Mouse (Mus musculus) limb, embryonic 15.5 days (tissue): ENCODE data around the gene Slc22a14. TPM values are rescaled to one million over a fixed set of nuclear protein-coding genes. Genes with fewer than 3 reads are reported as not detected.

Experiments used
- ATAC-seq: fragments of 200-750 bp; cut with Nextera tagmentation; 2 replicates; pipeline ENCODE4 v1.8.0; 2017; ENCODE audit warnings: low read depth, moderate TSS enrichment; ENCODE audit not compliant: insufficient number of reproducible peaks, low FRiP score, low TSS enrichment
- H3K27ac ChIP-seq: fragments of 300-500 bp; sonication (generic); 2 replicates; pipeline ENCODE4 v1.5.1; 2015; ENCODE audit warnings: moderate library complexity, mild to moderate bottlenecking, inconsistent platforms
- H3K27me3 ChIP-seq: fragments of 300-500 bp; sonication (generic); 2 replicates; pipeline ENCODE4 v1.6.1; 2015; ENCODE audit warnings: inconsistent platforms
- H3K36me3 ChIP-seq: fragments of 300-500 bp; sonication (generic); 2 replicates; pipeline ENCODE4 v1.6.1; 2015; ENCODE audit warnings: inconsistent platforms
- H3K4me1 ChIP-seq: fragments of 300-500 bp; sonication (generic); 2 replicates; pipeline ENCODE4 v1.6.1; 2015; ENCODE audit warnings: inconsistent platforms
- H3K4me2 ChIP-seq: fragments of 300-500 bp; sonication (generic); 2 replicates; pipeline ENCODE4 v1.6.1; 2015; ENCODE audit warnings: mild to moderate bottlenecking, inconsistent platforms
- H3K4me3 ChIP-seq: fragments of 300-500 bp; sonication (generic); 2 replicates; pipeline ENCODE4 v1.5.1; 2015; ENCODE audit warnings: mild to moderate bottlenecking, inconsistent platforms
- H3K9ac ChIP-seq: fragments of 300-500 bp; sonication (generic); 2 replicates; pipeline ENCODE4 v1.6.1; 2015; ENCODE audit warnings: inconsistent platforms
- H3K9me3 ChIP-seq: fragments of 300-500 bp; sonication (generic); 2 replicates; pipeline ENCODE4 v1.6.1; 2016; ENCODE audit warnings: inconsistent platforms
- WGBS: fragments of 180-500 bp; shearing (Covaris S2); methylation state at CpG from one replicate; pipeline ENCODE4 v1.1.7; 2015; 5-methylcytosine and 5-hydroxymethylcytosine counted together
- polyA plus RNA-seq: library from polyadenylated mRNA; unstranded; fragments of >200 nt; fragmentation: Nextera tagmentation; extraction: Ambion mirVana; gene quantifications from 2 replicates; pipeline ENCODE4 v1.2.1, GENCODE M21; 2015

The Slc22a14 gene
- polyA plus RNA-seq = 0.24 TPM in 1 of 2 replicates, not detected in the other

DNA sequence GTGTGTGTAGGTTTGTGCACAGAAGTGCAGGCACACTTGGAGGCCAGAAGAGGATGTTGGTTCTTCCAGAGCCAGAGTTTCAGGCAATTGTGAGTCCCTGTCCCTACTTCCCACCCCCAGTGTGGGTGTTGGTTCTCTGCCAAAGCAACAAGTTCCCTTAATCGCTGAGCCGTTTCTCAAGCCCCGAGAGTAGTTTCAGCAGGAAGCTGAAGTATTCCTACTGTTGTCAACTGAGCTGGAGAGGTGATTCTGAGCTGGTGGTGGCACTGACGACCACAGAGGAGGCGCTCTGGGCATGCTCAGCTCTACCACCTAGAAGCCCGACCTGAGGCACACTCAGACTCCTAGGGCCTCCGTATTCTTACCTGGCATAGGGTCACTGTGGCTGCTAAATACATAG, at the start of gene Slc22a14:
Gene Slc22a14, minus strand, starts transcription at position 270 of the 400 bp plus-strand sequence.
- no peaks in the 10 kb centered on the region for H3K27me3 ChIP-seq
- no peak within 1 kb of the TSS for H3K4me2 ChIP-seq
- ATAC-seq = no peak
- no peaks in the 10 kb centered on the region for H3K9me3 ChIP-seq
- no peak within 1 kb of the TSS for H3K9ac ChIP-seq
- 69% methylated on average over 7 of the region's 7 CpGs for WGBS
- no peaks in the 10 kb centered on the region for H3K4me1 ChIP-seq
- no peak within 1 kb of the TSS for H3K27ac ChIP-seq
- H3K4me3 ChIP-seq = no peak within 1 kb of the TSS
- H3K36me3 ChIP-seq = no peaks in the 10 kb centered on the region

DNA sequence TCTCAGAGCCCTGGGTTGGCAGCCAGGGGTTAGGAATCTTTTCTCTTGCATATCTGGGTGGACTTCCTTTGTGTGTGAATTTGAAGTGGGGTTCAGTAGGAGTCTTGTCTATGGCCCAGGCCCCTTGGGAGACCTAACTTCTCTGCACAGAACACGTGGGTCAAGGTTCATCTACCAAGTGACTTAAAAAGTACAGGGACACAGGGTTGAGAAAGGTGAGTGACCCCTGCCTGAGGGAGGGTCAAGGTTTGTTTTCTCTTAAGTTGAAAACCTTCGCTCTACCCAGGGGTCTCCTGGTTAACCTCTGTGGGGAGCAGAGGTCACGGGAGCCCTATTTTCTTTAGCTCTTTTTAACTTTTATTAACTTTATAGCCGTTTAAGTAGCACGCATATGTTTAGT, 44.5 kb upstream of the Slc22a14 start:
- no peak overlapping the region for H3K27ac ChIP-seq
- peaks cover 27% of the 10 kb centered on the region for H3K4me1 ChIP-seq
- no peak overlapping the region for H3K4me3 ChIP-seq
- H3K9ac ChIP-seq = no peak overlapping the region
- ATAC-seq = no peak
- H3K27me3 ChIP-seq = no peaks in the 10 kb centered on the region
- peaks cover 10% of the 10 kb centered on the region; the same call in 1 of the 2 replicates for H3K9me3 ChIP-seq
- 78% methylated on average over 5 of the region's 5 CpGs for WGBS
- no peak overlapping the region for H3K4me2 ChIP-seq
- peaks cover 14% of the 10 kb centered on the region for H3K36me3 ChIP-seq

DNA sequence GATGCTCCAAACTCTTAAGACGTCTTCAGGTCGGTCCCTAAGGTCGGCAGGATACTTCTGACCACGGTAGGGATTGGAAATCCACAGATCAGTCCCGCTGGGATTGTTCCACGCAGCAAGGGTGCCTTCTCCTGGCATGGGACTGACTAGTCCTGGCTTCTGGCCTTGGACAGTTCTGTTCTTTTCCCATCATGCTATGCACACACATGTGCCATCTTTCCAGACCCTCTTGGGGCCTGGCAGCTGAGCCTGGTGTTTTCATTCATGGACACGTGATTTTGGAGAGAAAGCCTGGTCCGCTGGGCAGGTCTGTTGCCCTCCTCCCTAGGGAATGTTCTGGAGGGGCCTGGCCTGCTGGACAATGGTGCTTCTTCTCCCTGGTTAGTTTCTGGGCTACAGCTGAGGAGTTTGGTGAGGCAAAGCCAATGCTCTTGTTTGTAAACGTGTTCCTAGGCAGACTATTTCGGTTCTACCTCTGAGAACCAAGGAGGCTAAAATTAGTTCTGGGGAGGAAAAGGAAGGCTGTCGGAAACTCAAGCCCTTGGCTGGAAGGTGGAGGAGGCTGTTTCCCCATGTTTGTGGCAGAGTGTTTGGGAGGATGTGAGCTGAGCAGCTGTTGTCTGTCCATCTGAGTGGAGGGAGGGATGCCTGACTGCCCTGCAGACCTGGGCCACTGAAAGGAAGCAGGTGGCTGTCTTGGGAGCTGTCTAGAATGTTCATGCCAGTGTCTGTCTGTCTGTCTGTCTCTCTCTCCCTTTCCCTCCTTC, 43.7 kb upstream of the Slc22a14 start:
- no peak overlapping the region for H3K9ac ChIP-seq
- peak; percentile 41; the same call in 1 of the 2 replicates for ATAC-seq
- H3K27me3 ChIP-seq = no peaks in the 10 kb centered on the region

DNA sequence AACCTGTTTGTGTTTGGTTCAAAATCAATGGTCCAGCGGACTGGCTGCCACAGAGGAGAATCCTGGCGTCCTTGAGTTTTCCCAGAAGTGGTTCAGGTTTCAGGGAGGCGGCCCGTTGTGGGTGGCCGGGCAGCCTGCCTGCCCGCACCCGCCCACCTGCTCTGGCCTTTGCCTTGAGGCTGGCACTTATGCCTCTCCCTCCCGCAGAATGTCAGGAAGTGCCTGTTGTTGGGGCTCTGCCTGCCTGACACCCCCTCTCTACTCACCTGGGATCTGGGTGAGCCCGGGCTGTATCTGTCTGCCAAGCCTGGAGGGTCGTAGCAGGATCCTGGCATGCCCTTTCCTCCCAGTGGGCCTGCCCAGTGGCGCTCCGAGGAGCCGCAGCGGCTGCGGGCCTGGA, 42.5 kb upstream of the Slc22a14 start:
- Histone ChIP-seq H3K27me3 (no peaks in the 10 kb centered on the region), H3K9ac (no peak overlapping the region), H3K4me2 (no peak overlapping the region), H3K4me3 (no peak overlapping the region), H3K27ac (0 out of 2 replicates have a peak overlapping the region, but pooled peaks have one; percentile 11), H3K9me3 (peaks cover 5% of the 10 kb centered on the region; the same call in 1 of the 2 replicates), H3K36me3 (peaks cover 10% of the 10 kb centered on the region), H3K4me1 (peaks cover 46% of the 10 kb centered on the region)
- 58% methylated on average over 15 of the region's 15 CpGs for whole genome bisulfite sequencing
- ATAC-seq = no peak

More for the DNA sequence above, 43.7 kb upstream of the Slc22a14 start:
- peak overlapping the region; percentile 54 for H3K27ac ChIP-seq
- no peak overlapping the region for H3K4me3 ChIP-seq
- H3K4me2 ChIP-seq = no peak overlapping the region
- peaks cover 34% of the 10 kb centered on the region for H3K4me1 ChIP-seq
- H3K9me3 ChIP-seq = peaks cover 10% of the 10 kb centered on the region; the same call in 1 of the 2 replicates
- WGBS = 79% methylated on average over 11 of the region's 11 CpGs
- peaks cover 14% of the 10 kb centered on the region for H3K36me3 ChIP-seq

DNA sequence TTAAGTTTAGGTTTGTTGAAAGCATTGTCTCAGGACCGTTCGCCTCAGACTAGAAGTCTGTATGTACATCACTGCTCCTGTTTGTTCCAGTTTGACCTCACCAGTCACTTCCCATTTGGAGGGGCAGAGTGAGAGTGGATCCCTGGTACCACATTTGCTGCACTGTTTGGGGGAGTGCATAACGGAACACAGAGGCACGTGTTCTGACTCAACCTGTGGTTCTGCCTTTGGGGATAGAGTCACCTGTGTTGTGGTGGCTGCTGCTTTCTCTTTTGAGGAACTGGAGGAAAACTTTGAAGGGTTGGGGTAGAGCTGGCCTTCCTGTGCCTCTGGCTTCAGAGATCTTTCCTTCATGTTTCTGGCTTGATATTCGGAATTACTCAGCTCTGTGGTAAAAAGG, 38.7 kb upstream of the Slc22a14 start:
- Histone ChIP-seq H3K9me3 (no peaks in the 10 kb centered on the region), H3K9ac (no peak overlapping the region), H3K27ac (no peak overlapping the region), H3K4me2 (peak overlapping the region; percentile 97), H3K4me1 (peaks cover 49% of the 10 kb centered on the region), H3K36me3 (no peaks in the 10 kb centered on the region), H3K4me3 (peak overlapping the region; percentile 88), H3K27me3 (no peaks in the 10 kb centered on the region)
- no peak for ATAC-seq
- WGBS = 62% methylated on average over 5 of the region's 5 CpGs

DNA sequence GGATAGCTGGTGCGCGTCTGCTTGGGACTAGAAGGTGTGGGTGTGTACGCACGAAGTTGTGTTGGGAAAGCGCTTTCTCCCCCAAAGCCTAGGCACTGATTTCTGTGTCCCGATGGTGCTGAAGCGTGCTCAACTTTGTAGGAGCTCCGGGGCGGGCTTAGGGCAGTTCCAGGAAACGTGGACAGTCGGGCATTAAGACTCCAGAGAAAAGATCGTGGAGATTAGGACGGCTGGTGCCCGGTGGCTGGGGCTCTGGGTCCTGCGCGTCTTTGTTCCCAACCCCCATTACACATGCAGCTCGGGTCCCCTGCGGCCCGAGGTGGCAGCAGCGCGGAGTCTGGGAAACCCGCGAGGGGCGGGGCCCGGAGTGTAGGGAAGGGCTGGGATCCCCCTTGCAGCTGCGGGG, 37.9 kb upstream of the Slc22a14 start:
- H3K4me2 ChIP-seq = peak overlapping the region; percentile 97
- WGBS = 0% methylated on average over 26 of the region's 26 CpGs
- no peaks in the 10 kb centered on the region for H3K27me3 ChIP-seq
- no peak for ATAC-seq
- no peaks in the 10 kb centered on the region for H3K36me3 ChIP-seq
- H3K27ac ChIP-seq = peak overlapping the region; percentile 96; the same call in 1 of the 2 replicates
- H3K4me3 ChIP-seq = peak overlapping the region; percentile 88
- H3K4me1 ChIP-seq = peaks cover 41% of the 10 kb centered on the region
- no peaks in the 10 kb centered on the region for H3K9me3 ChIP-seq
- peak overlapping the region; percentile 95 for H3K9ac ChIP-seq

DNA sequence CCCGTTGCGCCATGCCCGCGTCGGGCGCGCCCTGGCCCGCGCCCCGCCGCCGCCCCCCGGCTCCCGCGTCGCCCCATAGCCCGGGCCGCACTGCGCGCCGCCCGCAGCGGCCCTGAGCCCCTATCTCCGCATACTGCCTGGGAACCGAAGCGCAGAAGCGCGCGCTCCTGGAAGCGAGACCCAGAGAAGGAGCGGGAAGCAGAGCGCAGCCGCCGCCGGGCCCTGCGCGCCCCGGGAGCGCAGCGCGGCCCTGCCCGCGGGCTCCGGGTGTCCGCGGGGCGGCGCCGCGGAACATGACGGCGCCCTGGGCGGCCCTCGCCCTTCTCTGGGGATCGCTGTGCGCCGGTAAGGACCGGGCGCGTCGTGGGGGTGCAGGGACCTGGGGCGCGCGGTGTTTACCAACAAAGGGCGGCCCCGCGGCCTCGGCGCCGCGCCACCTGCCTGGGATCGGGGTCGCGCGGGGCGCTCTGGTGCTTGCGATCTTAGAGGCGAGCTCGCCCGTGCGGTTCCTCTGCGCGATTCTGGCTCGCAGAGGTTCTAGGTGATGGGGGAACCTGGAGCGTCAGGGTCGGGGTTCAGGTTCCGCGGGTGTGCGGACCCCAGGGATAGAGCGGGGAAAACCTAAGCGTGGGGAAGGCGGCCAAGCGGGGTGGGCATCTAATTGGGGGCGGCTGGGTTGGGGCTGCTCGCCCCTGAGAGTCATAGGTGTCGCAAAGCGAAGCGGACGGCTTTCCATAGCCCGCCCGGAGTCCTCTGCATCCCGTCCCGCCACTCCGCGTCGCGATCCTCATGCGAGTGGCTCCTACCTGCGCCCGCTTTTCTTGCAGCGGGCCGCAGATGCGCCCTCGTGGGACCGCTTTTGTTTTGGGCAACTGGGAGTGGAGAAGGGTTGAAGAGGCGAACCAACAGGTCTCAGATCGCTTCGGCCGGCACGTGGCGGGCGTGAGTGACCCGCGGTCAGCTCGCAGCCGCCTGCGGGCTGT, 37.2 kb upstream of the Slc22a14 start:
- ATAC-seq = peak; percentile 46
- H3K9me3 ChIP-seq = no peaks in the 10 kb centered on the region
- peak overlapping the region; percentile 95 for H3K9ac ChIP-seq
- H3K27me3 ChIP-seq = no peaks in the 10 kb centered on the region
- peak overlapping the region; percentile 96 for H3K27ac ChIP-seq
- peak overlapping the region; percentile 97 for H3K4me2 ChIP-seq
- peaks cover 34% of the 10 kb centered on the region for H3K4me1 ChIP-seq
- no peaks in the 10 kb centered on the region for H3K36me3 ChIP-seq
- H3K4me3 ChIP-seq = peak overlapping the region; percentile 88
- WGBS = under 1% methylated on average over 113 of the region's 127 CpGs

DNA sequence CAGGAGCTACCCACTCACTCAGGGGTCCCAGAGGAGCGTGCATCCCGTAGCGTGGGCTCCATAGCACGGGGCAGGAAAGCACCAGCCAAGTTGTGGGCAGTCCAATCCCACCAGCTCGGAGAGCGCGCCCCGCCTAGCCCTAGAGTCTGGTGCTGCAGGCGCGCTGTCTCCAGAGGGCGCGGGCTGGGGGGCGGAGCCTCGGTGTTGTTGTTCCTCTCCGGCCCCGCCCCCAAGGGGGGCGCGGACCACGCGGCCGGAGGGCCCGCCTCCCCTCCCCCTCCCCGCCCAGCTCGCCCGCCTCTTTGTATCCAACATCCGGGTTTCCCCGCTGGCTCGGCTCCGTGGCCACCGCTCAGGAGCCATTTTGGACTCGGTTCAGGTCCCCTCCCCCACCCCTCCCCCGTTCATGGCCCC, 36.5 kb upstream of the Slc22a14 start, which contains the start of gene Acvr2b:
Gene Acvr2b, plus strand, starts transcription at position 318 of the 414 bp plus-strand sequence.
- peak within 1 kb of the TSS; percentile 95 for H3K9ac ChIP-seq
- ATAC-seq = peak; percentile 92
- no peaks in the 10 kb centered on the region for H3K36me3 ChIP-seq
- peak within 1 kb of the TSS; percentile 88 for H3K4me3 ChIP-seq
- H3K4me2 ChIP-seq = peak within 1 kb of the TSS; percentile 97
- no peaks in the 10 kb centered on the region for H3K27me3 ChIP-seq
- H3K27ac ChIP-seq = peak within 1 kb of the TSS; percentile 96
- under 1% methylated on average over 27 of the region's 32 CpGs for WGBS
- peaks cover 34% of the 10 kb centered on the region for H3K4me1 ChIP-seq
- no peaks in the 10 kb centered on the region for H3K9me3 ChIP-seq

DNA sequence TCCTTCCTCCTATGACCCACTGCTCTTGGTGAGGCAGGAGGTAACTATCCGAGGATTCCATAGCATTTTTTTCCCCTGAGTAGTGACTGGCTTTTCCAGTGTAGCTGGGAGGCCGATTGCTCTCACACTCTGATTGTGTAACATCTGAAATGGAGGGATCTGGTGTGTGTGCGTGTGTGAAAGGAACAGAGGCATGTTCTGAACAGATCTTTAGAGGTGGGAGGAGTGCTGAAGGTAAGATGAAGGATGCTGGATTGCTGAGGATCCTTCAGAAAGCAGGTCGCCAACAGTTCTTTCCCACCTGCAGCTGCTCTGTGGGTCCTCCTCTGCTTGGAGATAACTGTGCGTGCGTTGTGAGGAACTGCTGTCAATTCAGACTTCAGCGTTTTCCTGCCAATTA, 36.0 kb upstream of the Slc22a14 start:
- Histone ChIP-seq H3K4me3 (peak overlapping the region; percentile 88), H3K4me1 (peaks cover 34% of the 10 kb centered on the region), H3K9me3 (no peaks in the 10 kb centered on the region), H3K4me2 (peak overlapping the region; percentile 97), H3K27me3 (no peaks in the 10 kb centered on the region), H3K36me3 (no peaks in the 10 kb centered on the region), H3K27ac (peak overlapping the region; percentile 52), H3K9ac (no peak overlapping the region)
- WGBS = 5% methylated on average over 7 of the region's 7 CpGs
- peak; percentile 9; the same call in 1 of the 2 replicates for ATAC-seq

DNA sequence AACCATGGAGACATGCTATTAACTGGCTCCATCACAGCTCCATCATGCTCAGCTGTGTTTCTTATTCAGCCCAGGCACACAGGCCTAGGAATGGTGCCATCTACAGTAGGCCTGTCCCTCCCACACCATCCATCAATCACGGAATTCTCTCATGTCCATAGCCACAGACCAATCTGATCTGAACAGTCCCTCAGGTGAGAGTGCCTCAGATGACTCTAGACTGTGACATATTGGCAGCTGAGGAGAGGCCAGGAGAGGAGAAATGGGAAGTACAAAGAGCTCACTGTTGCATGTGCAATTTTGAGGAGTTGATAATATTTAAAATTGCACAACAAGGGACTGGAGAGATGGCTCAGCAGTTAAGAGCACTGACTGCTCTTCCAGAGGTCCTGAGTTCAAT, 29.5 kb upstream of the Slc22a14 start:
- Histone ChIP-seq H3K4me3 (no peak overlapping the region), H3K9ac (no peak overlapping the region), H3K27ac (no peak overlapping the region), H3K4me1 (no peaks in the 10 kb centered on the region), H3K36me3 (0 out of 2 replicates have a peak, but pooled peaks cover 3% of the 10 kb centered on the region), H3K9me3 (no peaks in the 10 kb centered on the region), H3K4me2 (no peak overlapping the region), H3K27me3 (no peaks in the 10 kb centered on the region)
- ATAC-seq = no peak
- 76% methylated on average over 1 of the region's 1 CpGs for WGBS

DNA sequence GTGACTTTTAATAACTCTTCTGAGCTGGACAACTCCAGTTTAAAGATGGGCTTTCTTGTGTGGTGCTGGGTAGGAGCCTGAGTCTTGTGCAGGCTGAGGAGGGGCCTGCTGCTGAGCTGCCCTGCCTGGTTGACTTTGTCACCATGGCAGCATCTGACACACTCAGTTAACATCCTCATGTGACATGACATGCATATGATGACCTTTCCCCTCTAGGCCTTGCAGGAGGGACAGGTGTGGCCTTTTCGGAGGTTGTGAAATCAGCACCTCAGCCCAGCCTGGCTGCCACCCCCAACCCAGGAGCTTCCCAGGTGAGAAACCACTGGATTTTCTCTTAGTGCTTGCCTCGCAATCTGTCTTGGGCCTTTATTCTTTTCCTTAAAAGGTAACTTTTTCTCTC, 24.9 kb upstream of the Slc22a14 start:
- H3K4me1 ChIP-seq = no peaks in the 10 kb centered on the region
- no peak overlapping the region for H3K4me2 ChIP-seq
- no peak overlapping the region for H3K4me3 ChIP-seq
- H3K9ac ChIP-seq = no peak overlapping the region
- WGBS = 88% methylated on average over 2 of the region's 2 CpGs
- H3K27ac ChIP-seq = no peak overlapping the region
- no peaks in the 10 kb centered on the region for H3K27me3 ChIP-seq
- peaks cover 9% of the 10 kb centered on the region; the same call in 1 of the 2 replicates for H3K36me3 ChIP-seq
- H3K9me3 ChIP-seq = no peaks in the 10 kb centered on the region
- no peak for ATAC-seq
